Mouse (Mus musculus) intestine, postnatal 0 days (tissue): ENCODE data around the gene Pank4. TPM values are rescaled to one million over a fixed set of nuclear protein-coding genes. Genes with fewer than 3 reads are reported as not detected.

Source experiments
- ATAC-seq: fragments of 200-750 bp; cut with Nextera tagmentation; 2 replicates; pipeline ENCODE4 v1.8.0; 2017; ENCODE audit warnings: mild to moderate bottlenecking, moderate TSS enrichment, moderate library complexity
- H3K27ac ChIP-seq: fragments of 300-500 bp; sonication (generic); 2 replicates; pipeline ENCODE4 v1.5.1; 2014; ENCODE audit warnings: mild to moderate bottlenecking, low read depth, low read length, moderate library complexity
- H3K27me3 ChIP-seq: fragments of 300-500 bp; sonication (generic); replicated peaks from 2 replicates; pipeline ENCODE4 v1.6.1; 2014; ENCODE audit warnings: low read length, mixed read lengths; ENCODE audit not compliant: control insufficient read depth, insufficient read depth
- H3K36me3 ChIP-seq: fragments of 300-500 bp; sonication (generic); 2 replicates; pipeline ENCODE4 v1.6.1; 2014; ENCODE audit warnings: mild to moderate bottlenecking, moderate library complexity; ENCODE audit not compliant: control insufficient read depth, insufficient read depth
- H3K4me1 ChIP-seq: fragments of 300-500 bp; sonication (generic); replicated peaks from 2 replicates; pipeline ENCODE4 v1.6.1; 2014; ENCODE audit warnings: antibody characterized with exemption, low read length, mixed read lengths; ENCODE audit not compliant: control insufficient read depth, insufficient read depth
- H3K4me2 ChIP-seq: fragments of 300-500 bp; sonication (generic); replicated peaks from 2 replicates; pipeline ENCODE4 v1.6.1; 2014; ENCODE audit warnings: low read depth, mild to moderate bottlenecking, moderate library complexity
- H3K4me3 ChIP-seq: fragments of 300-500 bp; sonication (generic); 2 replicates; pipeline ENCODE4 v1.5.1; 2014; ENCODE audit warnings: low read depth, low read length
- H3K9ac ChIP-seq: fragments of 300-500 bp; sonication (generic); 2 replicates; pipeline ENCODE4 v1.6.1; 2014; ENCODE audit warnings: mild to moderate bottlenecking, low read depth, low read length
- H3K9me3 ChIP-seq: fragments of 300-500 bp; sonication (generic); 2 replicates; pipeline ENCODE4 v1.6.1; 2016; ENCODE audit warnings: mixed run types; ENCODE audit not compliant: control insufficient read depth
- CTCF ChIP-seq: sonication (generic); IDR thresholded peaks from 2 replicates; pipeline ENCODE4 v1.5.1; 2016; ENCODE audit warnings: low read depth, mild to moderate bottlenecking, control low read depth, antibody characterized with exemption, moderate library complexity
- WGBS: fragments of 180-500 bp; shearing (Covaris S2); extraction: QIAGEN DNeasy Blood & Tissue Kit; methylation state at CpG from one replicate; pipeline ENCODE4 v1.1.7; 2014; 5-methylcytosine and 5-hydroxymethylcytosine counted together
- polyA plus RNA-seq: library from polyadenylated mRNA; unstranded; fragments of >200 nt; fragmentation: Nextera tagmentation; extraction: Ambion mirVana; gene quantifications from 2 replicates; pipeline ENCODE4 v1.2.1, GENCODE M21; 2015

Pank4 gene
- polyA plus RNA-seq, 1 experiment from 2014 or later: 10.9 TPM

DNA sequence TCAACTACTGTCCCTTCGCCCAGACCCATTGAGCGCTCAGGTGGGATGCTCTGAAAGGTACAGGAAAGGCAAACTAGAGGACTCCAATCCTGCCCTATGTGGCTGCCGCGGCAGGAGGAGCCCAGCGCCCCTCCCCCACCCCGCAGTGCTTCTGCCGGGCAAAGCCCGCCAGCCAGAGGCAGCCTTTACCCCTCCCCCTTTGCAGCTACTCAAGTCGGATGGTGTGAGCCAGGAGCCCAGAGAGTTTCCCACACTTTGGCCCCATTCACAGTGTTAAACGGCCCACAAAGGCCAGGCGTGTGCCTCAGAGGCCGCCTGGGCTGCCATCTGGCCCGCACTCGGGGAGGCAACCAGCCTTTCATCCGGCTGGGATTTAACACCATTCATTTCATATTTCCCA is 5.8 kb upstream of the Pank4 start:
- Histone ChIP-seq H3K9ac (no peak overlapping the region), H3K27me3 (peaks cover 78% of the 10 kb centered on the region), H3K9me3 (no peaks in the 10 kb centered on the region), H3K4me3 (peak overlapping the region; percentile 9; the same call in 1 of the 2 replicates), H3K27ac (no peak overlapping the region), H3K36me3 (no peaks in the 10 kb centered on the region), H3K4me1 (peaks cover 11% of the 10 kb centered on the region), H3K4me2 (no peak overlapping the region)
- no peak for TF ChIP-seq CTCF
- ATAC-seq: no peak
- WGBS: 5% methylated on average over 15 of the region's 15 CpGs

GRCm38 (mm10) chr4:154958621-154959020 is 5.3 kb upstream of the Pank4 start:
- H3K27me3 ChIP-seq: peaks cover 74% of the 10 kb centered on the region
- 24% methylated on average over 8 of the region's 8 CpGs for WGBS
- no peak for ATAC-seq
- H3K9ac ChIP-seq: no peak overlapping the region
- no peak overlapping the region for H3K4me2 ChIP-seq
- H3K4me1 ChIP-seq: peaks cover 11% of the 10 kb centered on the region
- H3K36me3 ChIP-seq: no peaks in the 10 kb centered on the region
- TF ChIP-seq CTCF: no peak
- no peaks in the 10 kb centered on the region for H3K9me3 ChIP-seq
- H3K4me3 ChIP-seq: no peak overlapping the region
- no peak overlapping the region for H3K27ac ChIP-seq

- Histone ChIP-seq H3K36me3 (no peaks in the 10 kb centered on the region), H3K9me3 (no peaks in the 10 kb centered on the region), H3K4me3 (peak overlapping the region; percentile 50), H3K27ac (no peak overlapping the region), H3K4me1 (peaks cover 13% of the 10 kb centered on the region), H3K9ac (no peak overlapping the region), H3K4me2 (peak overlapping the region; percentile 85), H3K27me3 (peaks cover 59% of the 10 kb centered on the region)
- 35% methylated on average over 20 of the region's 20 CpGs for WGBS
- TF ChIP-seq CTCF: no peak
- ATAC-seq: no peak
Observed at GRCm38 (mm10) chr4:154960021-154960689, 3.8 kb upstream of the Pank4 start.

DNA sequence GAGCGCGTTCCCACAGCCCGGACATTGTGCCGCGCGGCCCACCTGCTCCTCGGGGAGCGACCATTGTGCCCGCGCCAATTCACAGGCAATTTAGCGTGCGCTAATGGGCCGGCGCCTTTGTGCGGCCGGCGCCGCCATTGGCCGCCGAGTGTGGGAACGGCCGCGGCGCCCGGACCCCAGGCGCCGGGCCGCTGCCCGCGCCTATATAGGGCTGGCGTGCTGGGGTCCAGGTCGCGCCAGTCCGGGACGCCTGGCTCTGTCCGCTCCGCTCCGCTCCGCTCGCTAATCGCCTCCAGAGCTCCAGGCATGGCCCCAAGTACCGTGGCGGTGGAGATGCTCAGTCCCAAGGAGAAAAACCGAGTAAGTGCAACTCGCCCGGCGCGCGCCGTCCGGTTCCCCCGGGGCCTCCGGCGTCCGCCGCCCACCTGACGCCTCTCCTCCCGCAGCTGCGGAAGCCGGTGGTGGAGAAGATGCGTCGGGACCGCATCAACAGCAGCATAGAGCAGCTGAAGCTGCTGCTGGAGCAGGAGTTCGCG is 3.2 kb upstream of the Pank4 start, which contains the start of gene Hes5:
Hes5 (plus strand) TSS at position 234 of the 536 bp plus-strand sequence.
- H3K9ac ChIP-seq: peak within 1 kb of the TSS; percentile 18; the same call in 1 of the 2 replicates
- H3K27me3 ChIP-seq: peaks cover 59% of the 10 kb centered on the region
- no peak for TF ChIP-seq CTCF

DNA sequence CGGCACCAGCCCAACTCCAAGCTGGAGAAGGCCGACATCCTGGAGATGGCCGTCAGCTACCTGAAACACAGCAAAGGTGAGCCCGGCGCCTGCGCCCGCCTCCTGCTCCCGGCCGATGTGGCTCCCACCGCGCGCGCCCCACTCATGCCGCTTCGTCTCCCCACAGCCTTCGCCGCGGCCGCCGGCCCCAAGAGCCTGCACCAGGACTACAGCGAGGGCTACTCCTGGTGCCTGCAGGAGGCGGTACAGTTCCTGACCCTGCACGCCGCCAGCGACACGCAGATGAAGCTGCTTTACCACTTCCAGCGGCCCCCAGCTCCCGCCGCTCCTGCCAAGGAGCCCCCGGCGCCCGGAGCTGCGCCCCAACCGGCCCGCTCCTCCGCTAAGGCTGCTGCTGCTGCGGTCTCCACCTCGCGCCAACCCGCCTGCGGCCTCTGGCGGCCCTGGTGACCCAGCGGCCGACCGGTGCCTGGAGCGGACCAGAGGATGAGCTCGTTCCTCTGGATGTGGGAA is 2.6 kb upstream of the Pank4 start:
- Histone ChIP-seq H3K36me3 (no peaks in the 10 kb centered on the region), H3K4me2 (peak overlapping the region; percentile 85), H3K27ac (no peak overlapping the region), H3K27me3 (peaks cover 59% of the 10 kb centered on the region), H3K4me3 (peak overlapping the region; percentile 50), H3K9me3 (no peaks in the 10 kb centered on the region), H3K4me1 (peaks cover 17% of the 10 kb centered on the region), H3K9ac (peak overlapping the region; percentile 18; the same call in 1 of the 2 replicates)
- ATAC-seq: no peak
- peak; percentile 45 for TF ChIP-seq CTCF
- 1% methylated on average over 47 of the region's 47 CpGs for WGBS

More for the DNA sequence above, 3.2 kb upstream of the Pank4 start, which contains the start of gene Hes5:
- H3K9me3 ChIP-seq: no peaks in the 10 kb centered on the region
- no peak for ATAC-seq
- peaks cover 17% of the 10 kb centered on the region for H3K4me1 ChIP-seq
- peak within 1 kb of the TSS; percentile 85 for H3K4me2 ChIP-seq
- no peak within 1 kb of the TSS for H3K27ac ChIP-seq
- H3K4me3 ChIP-seq: peak within 1 kb of the TSS; percentile 50
- WGBS: under 1% methylated on average over 54 of the region's 65 CpGs
- H3K36me3 ChIP-seq: no peaks in the 10 kb centered on the region

DNA sequence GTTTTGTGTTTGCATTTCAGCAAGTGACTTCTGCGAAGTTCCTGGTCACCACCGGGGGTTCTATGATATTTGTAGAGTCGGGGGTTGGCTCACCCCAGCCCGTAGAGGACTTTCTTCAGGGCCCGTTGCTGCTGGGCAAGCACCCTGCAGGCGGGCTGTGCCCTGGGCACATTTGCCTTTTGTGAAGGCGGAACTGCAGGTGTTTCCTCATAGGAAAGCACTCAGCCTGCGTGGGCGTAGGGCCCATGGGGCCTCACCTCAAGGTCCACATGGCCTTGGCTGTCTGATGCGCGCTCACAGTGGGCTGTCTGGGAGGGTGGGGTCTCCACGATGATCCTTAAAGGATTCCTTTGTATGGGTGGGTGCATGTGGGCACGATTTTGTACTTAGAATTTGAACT is 2.0 kb upstream of the Pank4 start:
- peaks cover 59% of the 10 kb centered on the region for H3K27me3 ChIP-seq
- H3K9ac ChIP-seq: no peak overlapping the region

More for the DNA sequence above, 2.0 kb upstream of the Pank4 start:
- H3K4me3 ChIP-seq: peak overlapping the region; percentile 50
- H3K9me3 ChIP-seq: no peaks in the 10 kb centered on the region
- peaks cover 17% of the 10 kb centered on the region for H3K4me1 ChIP-seq
- H3K36me3 ChIP-seq: no peaks in the 10 kb centered on the region
- WGBS: 29% methylated on average over 13 of the region's 13 CpGs
- no peak for TF ChIP-seq CTCF
- ATAC-seq: no peak
- H3K27ac ChIP-seq: no peak overlapping the region
- peak overlapping the region; percentile 85 for H3K4me2 ChIP-seq
